Mouse (Mus musculus): ENCODE measurements around the gene Nif3l1.

- TF ChIP-seq CTCF (IDR thresholded peaks at IDR 0.05; ENCODE audit: low read depth) (no peak), EP300 (IDR thresholded peaks at IDR 0.05; ENCODE audit: low read depth) (no peak)
These were observed 48.8 kb upstream of the Nif3l1 start for GRCm38 (mm10) chr1:58396179-58396578.

Data from heart, postnatal 0 days (tissue).